Mouse (Mus musculus) hindbrain, embryonic 12.5 days (tissue): ENCODE measurements around the gene Tatdn2. TPM values are rescaled to one million over a fixed set of nuclear protein-coding genes. Genes with fewer than 3 reads are reported as not detected.

Source experiments
- microRNA-seq: library from miRNA; unstranded; fragments of <30 nt; microRNA quantifications from one replicate; pipeline ENCODE4, GENCODE M21; 2017
- polyA plus RNA-seq: library from polyadenylated mRNA; unstranded; fragments of >200 nt; fragmentation: Nextera tagmentation; extraction: Ambion mirVana; gene quantifications from 2 replicates; pipeline ENCODE4 v1.2.1, GENCODE M21; 2016

Tatdn2 gene
- polyA plus RNA-seq, 1 experiment from 2014 or later = 0.81 TPM

Small RNA genes within 50 kb of the gene (microRNA-seq; reads per million reads assigned to microRNA genes)
- gene Mir7042 = 0.81 reads per million

Other genes starting within 250 kb of the Tatdn2 start
- 0.74 and 1.1 TPM in 2 replicates for gene Il17re, start 238.6 kb upstream of the Tatdn2 start, polyA plus RNA-seq
- 5.4 and 6.0 TPM in 2 replicates for gene Il17rc, start 225.6 kb upstream of the Tatdn2 start, polyA plus RNA-seq
- gene Creld1, start 213.8 kb upstream of the Tatdn2 start, polyA plus RNA-seq = 47.5 and 54.3 TPM in 2 replicates
- 2.8 and 3.7 TPM in 2 replicates for gene Prrt3, start 195.1 kb upstream of the Tatdn2 start, polyA plus RNA-seq
- 91.6 and 94.0 TPM in 2 replicates for gene Emc3, start 165.4 kb upstream of the Tatdn2 start, polyA plus RNA-seq
- gene Fancd2, start 165.4 kb upstream of the Tatdn2 start, polyA plus RNA-seq = 8.8 and 10.4 TPM in 2 replicates
- 0.22 and 0.27 TPM in 2 replicates for gene Fancd2os, start 96.3 kb upstream of the Tatdn2 start, polyA plus RNA-seq
- 201 and 207 TPM in 2 replicates for gene Brk1, start 92.3 kb upstream of the Tatdn2 start, polyA plus RNA-seq
- 62.7 and 63.1 TPM in 2 replicates for gene Vhl, start 73.1 kb upstream of the Tatdn2 start, polyA plus RNA-seq
- 3.2 and 3.4 TPM in 2 replicates for gene Irak2, start 58.6 kb upstream of the Tatdn2 start, polyA plus RNA-seq
- gene Ghrl, start 22.8 kb downstream of the Tatdn2 start, polyA plus RNA-seq = 0.49 and 0.99 TPM in 2 replicates
- gene Sec13, start 43.7 kb downstream of the Tatdn2 start, polyA plus RNA-seq = 235 and 238 TPM in 2 replicates